Mouse (Mus musculus) hindbrain, embryonic 15.5 days (tissue): ENCODE measurements around the gene Gja1. TPM values are rescaled to one million over a fixed set of nuclear protein-coding genes. Genes with fewer than 3 reads are reported as not detected.
"Not testable (repeated sequence)": the region's sequence is repeated elsewhere in the genome, so short reads cannot be mapped to it uniquely, and the experiment has no call there.

Source experiments
- ATAC-seq: fragments of 200-750 bp; cut with Nextera tagmentation; 2 replicates; pipeline ENCODE4 v1.8.0; 2017; ENCODE audit warnings: low read depth, moderate number of reproducible peaks, moderate TSS enrichment; ENCODE audit not compliant: low FRiP score
- H3K27ac ChIP-seq: fragments of 300-500 bp; sonication (generic); replicated peaks from 2 replicates; pipeline ENCODE4 v1.5.1; 2015; ENCODE audit warnings: mild to moderate bottlenecking, inconsistent platforms
- H3K27me3 ChIP-seq: fragments of 300-500 bp; sonication (generic); 2 replicates; pipeline ENCODE4 v1.6.1; 2015; ENCODE audit warnings: control low read depth, inconsistent platforms
- H3K36me3 ChIP-seq: fragments of 300-500 bp; sonication (generic); 2 replicates; pipeline ENCODE4 v1.6.1; 2015; ENCODE audit warnings: control low read depth, inconsistent platforms
- H3K4me1 ChIP-seq: fragments of 300-500 bp; sonication (generic); replicated peaks from 2 replicates; pipeline ENCODE4 v1.6.1; 2015; ENCODE audit warnings: control low read depth, inconsistent platforms
- H3K4me2 ChIP-seq: fragments of 300-500 bp; sonication (generic); 2 replicates; pipeline ENCODE4 v1.6.1; 2015; ENCODE audit warnings: moderate library complexity, mild to moderate bottlenecking, inconsistent platforms
- H3K4me3 ChIP-seq: fragments of 300-500 bp; sonication (generic); 2 replicates; pipeline ENCODE4 v1.5.1; 2015; ENCODE audit warnings: mild to moderate bottlenecking, inconsistent platforms
- H3K9ac ChIP-seq: fragments of 300-500 bp; sonication (generic); 2 replicates; pipeline ENCODE4 v1.6.1; 2015; ENCODE audit warnings: inconsistent platforms
- H3K9me3 ChIP-seq: fragments of 300-500 bp; sonication (generic); 2 replicates; pipeline ENCODE4 v1.6.1; 2016; ENCODE audit warnings: control low read depth, inconsistent platforms
- WGBS: fragments of 180-500 bp; shearing (Covaris S2); methylation state at CpG from one replicate; pipeline ENCODE4 v1.1.7; 2015; 5-methylcytosine and 5-hydroxymethylcytosine counted together
- polyA plus RNA-seq: library from polyadenylated mRNA; unstranded; fragments of >200 nt; fragmentation: Nextera tagmentation; extraction: Ambion mirVana; gene quantifications from 2 replicates; pipeline ENCODE4 v1.2.1, GENCODE M21; 2015

Gene Gja1
- polyA plus RNA-seq, 1 experiment from 2014 or later: 103 TPM

DNA sequence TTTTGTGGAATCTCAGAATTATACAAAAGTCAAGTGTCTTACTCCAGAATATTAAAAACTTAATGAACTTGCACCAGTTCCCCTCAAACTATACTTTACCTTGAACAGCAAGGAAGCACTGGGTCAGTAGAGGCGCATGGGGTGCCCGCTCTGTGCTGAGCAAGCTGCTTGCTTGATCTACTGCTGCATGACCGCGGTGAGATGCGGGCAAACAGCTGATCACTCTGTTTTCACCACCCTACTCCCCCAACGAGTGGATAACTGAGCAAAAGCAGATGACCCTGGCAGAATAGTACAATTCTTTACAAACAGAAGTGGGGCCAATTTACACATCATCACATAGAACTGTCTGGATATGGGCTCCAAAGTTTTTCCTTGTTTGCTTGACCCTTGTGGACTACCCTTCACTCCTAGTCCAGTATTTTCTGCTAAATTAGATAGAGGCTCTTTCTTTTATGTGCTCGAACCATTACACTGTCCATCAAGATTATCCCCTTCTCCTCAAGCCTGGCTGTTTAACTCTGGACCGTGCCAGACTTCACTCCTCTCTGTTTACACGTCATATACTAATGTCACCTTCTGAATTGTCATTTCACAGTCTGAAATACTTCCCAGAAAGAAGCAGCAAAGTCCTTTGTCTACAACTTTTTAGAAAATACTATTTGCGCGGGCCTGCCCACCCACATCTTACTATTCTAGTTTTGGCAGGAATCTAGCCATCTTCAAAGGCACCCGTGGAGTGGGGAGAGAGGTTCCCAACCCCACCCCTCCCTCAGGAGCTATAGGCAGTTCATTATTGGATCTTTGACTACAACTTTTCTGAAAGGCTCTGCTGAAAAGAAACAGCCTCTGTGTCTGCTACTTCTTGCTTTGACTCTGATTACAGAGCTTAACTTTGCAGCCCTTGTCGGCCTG lies 8.3 kb downstream of the Gja1 start:
- WGBS: 78% methylated on average over 13 of the region's 13 CpGs
- Histone ChIP-seq H3K36me3 (0 out of 2 replicates have a peak, but pooled peaks cover 7% of the 10 kb centered on the region), H3K27ac (no peak overlapping the region), H3K4me2 (no peak overlapping the region), H3K4me1 (no peaks in the 10 kb centered on the region), H3K4me3 (no peak overlapping the region), H3K27me3 (no peaks in the 10 kb centered on the region), H3K9me3 (no peaks in the 10 kb centered on the region), H3K9ac (no peak overlapping the region)
- no peak; the same call in 1 of the 2 replicates for ATAC-seq

DNA sequence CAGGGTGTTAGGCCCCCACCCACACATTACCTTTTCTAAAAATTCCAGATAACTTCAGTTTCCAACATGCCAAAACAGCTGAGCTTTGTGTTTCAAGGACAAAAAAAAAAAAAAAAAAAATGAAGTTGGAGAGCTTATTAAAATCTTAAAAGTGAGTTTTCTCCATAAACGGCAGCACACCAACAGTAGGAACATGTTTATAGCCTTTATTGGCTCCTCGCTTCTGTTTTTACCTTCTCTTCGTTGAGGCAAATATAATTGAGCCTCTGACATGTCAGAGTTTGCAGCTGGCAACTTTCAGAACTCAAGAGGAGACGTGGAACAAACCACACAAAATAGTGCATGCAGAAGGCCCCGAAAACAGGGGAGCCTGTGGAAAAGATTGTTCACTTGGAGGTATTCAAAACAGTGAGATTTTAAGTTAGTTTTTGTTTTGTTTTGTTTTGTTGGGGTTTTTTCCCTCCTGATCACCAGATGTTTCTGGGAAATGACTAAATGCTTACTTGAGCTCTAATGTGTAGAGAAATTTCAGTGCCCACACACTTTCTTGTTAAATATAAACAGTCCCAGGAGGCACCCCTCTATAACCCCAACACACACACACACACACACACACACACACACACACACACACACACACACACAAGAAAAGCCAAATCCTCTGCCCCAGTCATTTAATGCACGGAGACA lies 16.1 kb downstream of the Gja1 start:
- Histone ChIP-seq H3K9ac (no peak overlapping the region), H3K36me3 (0 out of 2 replicates have a peak, but pooled peaks cover 3% of the 10 kb centered on the region), H3K4me2 (no peak overlapping the region), H3K4me3 (no peak overlapping the region), H3K9me3 (no peaks in the 10 kb centered on the region), H3K27me3 (no peaks in the 10 kb centered on the region), H3K27ac (no peak overlapping the region), H3K4me1 (no peaks in the 10 kb centered on the region)
- no peak for ATAC-seq
- WGBS: 82% methylated on average over 6 of the region's 6 CpGs

DNA sequence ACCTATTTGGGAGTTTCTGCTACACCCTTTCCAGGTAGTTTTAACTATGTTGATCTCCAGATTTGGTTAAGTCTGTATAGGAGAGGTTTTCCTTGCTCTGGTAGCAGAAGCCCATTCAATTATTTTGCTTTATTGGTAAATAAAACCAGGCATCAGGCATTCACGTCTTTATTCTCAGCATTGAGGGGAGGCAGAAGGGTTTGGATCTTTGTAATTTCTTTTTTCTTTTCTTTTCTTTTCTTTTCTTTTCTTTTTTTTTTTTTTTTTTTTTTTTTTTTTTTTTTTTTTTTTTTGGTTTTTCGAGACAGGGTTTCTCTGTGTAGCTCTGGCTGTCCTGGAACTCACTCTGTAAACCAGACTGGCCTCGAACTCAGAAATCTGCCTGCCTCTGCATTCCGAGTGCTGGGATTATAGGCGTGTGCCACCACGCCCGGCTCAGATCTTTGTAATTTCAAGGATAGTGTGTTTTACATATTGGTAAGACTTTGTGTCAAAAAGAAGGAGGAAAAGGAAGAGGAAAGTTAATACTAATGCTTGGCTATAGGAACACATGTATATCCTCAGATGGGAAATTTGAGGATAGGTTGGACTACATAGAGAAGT lies 16.8 kb downstream of the Gja1 start:
- WGBS: 97% methylated on average over 7 of the region's 7 CpGs

DNA sequence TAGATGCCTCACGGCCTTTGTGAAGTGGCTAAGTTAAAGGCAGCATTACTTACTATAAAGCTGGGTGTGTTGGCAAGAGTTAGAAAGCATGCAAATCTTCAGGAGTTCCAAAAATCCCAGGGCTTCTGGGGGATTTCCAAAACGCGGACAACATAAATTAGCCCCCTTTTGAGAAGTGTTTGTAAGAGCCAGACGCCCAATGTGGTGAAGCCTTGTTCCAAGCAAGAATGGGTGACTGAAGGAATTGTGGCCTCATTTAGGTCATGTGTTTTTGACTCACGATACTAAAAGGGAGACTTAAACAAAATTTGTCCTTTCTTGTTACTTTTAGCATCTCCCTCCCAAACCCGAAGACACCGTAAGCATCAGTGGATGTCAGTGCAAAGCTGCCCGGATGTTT lies 20.7 kb downstream of the Gja1 start:
- Histone ChIP-seq H3K27me3 (no peaks in the 10 kb centered on the region), H3K9me3 (no peaks in the 10 kb centered on the region), H3K36me3 (no peaks in the 10 kb centered on the region), H3K27ac (no peak overlapping the region), H3K4me1 (no peaks in the 10 kb centered on the region), H3K4me3 (no peak overlapping the region), H3K9ac (no peak overlapping the region), H3K4me2 (no peak overlapping the region)
- WGBS: 80% methylated on average over 8 of the region's 8 CpGs
- no peak for ATAC-seq

More for the DNA sequence above, 16.8 kb downstream of the Gja1 start:
- H3K9ac ChIP-seq, H3K4me3 ChIP-seq, H3K4me1 ChIP-seq, H3K36me3 ChIP-seq, ATAC-seq, H3K27me3 ChIP-seq, H3K27ac ChIP-seq, H3K4me2 ChIP-seq, H3K9me3 ChIP-seq: not testable (repeated sequence)

DNA sequence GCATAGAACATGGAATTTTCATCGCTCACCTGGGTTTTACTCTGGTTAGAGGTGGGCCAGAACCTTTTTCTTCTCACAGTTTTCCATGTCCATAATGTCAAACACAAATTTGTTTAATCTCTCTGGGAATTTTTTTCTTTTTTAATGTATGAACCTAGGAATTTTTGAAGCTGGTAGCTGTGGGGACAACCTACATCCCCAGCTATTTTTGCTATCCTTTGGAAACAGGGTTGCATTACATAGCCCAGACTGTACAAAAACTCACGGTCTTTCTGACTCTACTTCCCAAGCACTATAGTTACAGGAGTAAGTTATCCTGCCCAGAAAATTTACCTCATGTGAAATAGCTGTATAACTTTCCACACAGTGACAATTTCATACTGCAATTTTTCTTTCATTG lies 21.2 kb downstream of the Gja1 start:
- 95% methylated on average over 2 of the region's 2 CpGs for WGBS
- ATAC-seq: no peak
- Histone ChIP-seq H3K27me3 (no peaks in the 10 kb centered on the region), H3K27ac (no peak overlapping the region), H3K9ac (no peak overlapping the region), H3K4me2 (no peak overlapping the region), H3K9me3 (no peaks in the 10 kb centered on the region), H3K36me3 (no peaks in the 10 kb centered on the region), H3K4me1 (no peaks in the 10 kb centered on the region), H3K4me3 (no peak overlapping the region)

DNA sequence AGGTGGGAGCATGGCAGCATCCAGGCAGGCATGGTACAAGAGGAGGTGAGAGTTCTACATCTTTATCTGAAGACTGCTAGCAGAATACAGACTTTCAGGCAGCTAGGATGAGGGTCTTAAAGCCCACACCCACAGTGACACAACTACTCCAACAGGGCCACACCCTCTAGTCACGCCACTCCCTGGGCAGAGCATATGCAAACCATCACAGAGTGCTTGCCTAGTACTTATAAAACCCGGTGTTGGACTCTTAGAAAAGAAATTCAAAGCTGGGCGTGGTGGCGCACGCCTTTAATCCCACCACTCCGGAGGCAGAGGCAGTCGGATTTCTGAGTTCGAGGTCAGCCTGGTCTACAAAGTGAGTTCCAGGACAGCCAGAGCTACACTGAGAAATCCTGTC lies 24.3 kb downstream of the Gja1 start:
- H3K4me3 ChIP-seq, H3K36me3 ChIP-seq, H3K27me3 ChIP-seq, H3K27ac ChIP-seq, H3K4me1 ChIP-seq, H3K9me3 ChIP-seq, H3K9ac ChIP-seq, H3K4me2 ChIP-seq, ATAC-seq: not testable (repeated sequence)
- WGBS: 95% methylated on average over 8 of the region's 8 CpGs

DNA sequence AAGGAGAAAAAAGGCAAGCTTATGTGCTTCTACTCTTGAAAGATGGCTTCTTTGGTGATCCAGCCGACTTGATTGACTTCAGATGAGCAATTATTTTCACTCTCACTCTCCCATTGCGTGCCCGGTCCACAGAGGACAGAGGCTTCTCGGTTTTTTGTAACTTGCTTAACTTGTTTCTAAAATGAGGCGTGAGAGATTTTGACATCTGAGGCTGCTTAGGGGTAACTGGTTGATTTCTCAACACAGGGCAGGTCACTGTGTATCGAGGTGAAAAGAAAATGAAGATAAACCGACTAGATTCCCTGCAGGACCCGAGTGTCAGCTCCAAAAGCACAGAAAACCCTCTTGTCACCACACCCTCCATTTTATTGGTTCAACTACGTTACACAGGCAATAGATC lies 28.8 kb downstream of the Gja1 start:
- no peak overlapping the region for H3K27ac ChIP-seq
- WGBS: 93% methylated on average over 9 of the region's 9 CpGs
- no peaks in the 10 kb centered on the region for H3K36me3 ChIP-seq
- H3K4me2 ChIP-seq: no peak overlapping the region
- H3K4me3 ChIP-seq: no peak overlapping the region
- ATAC-seq: no peak
- H3K9ac ChIP-seq: no peak overlapping the region
- no peaks in the 10 kb centered on the region for H3K9me3 ChIP-seq
- H3K4me1 ChIP-seq: no peaks in the 10 kb centered on the region
- H3K27me3 ChIP-seq: no peaks in the 10 kb centered on the region

DNA sequence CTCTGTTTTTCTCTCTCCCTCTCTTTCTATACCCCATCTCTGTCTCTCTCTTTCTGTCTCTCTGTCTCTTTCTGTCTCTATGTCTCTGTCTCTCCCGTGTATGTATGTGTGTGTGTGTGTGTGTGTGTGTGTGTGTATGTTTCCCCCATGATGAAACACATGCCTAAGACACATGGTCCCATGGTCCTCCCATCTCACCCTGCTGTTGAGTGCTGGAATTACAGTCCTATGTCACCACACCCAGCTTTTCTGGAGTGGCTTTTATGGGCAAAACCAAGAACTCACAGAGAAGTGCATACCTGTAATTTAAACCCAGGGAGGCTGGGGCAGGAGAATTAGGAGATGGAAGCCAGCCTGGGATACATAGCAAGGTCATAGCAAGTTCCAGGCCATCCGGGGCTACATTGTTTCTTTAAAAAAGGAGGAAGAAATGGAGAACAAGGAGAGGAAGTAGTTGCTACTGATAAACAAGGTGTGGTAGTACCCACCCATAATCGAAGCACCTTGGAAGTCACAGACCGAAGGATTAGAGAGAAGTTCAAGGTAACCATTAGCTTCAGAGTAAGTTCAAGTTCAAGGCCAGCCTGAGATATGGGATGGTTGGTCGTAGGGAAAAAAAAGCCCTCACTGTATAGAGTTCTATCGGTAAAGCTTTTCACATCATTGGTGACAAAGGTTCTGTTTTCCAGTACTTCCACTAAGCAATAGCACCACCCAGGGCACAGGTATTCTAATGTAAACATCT lies 29.4 kb downstream of the Gja1 start:
- Histone ChIP-seq H3K27me3 (no peaks in the 10 kb centered on the region), H3K4me2 (no peak overlapping the region), H3K4me3 (no peak overlapping the region), H3K27ac (no peak overlapping the region), H3K4me1 (no peaks in the 10 kb centered on the region), H3K9me3 (no peaks in the 10 kb centered on the region), H3K36me3 (no peaks in the 10 kb centered on the region), H3K9ac (no peak overlapping the region)
- 93% methylated on average over 6 of the region's 6 CpGs for WGBS
- no peak for ATAC-seq

DNA sequence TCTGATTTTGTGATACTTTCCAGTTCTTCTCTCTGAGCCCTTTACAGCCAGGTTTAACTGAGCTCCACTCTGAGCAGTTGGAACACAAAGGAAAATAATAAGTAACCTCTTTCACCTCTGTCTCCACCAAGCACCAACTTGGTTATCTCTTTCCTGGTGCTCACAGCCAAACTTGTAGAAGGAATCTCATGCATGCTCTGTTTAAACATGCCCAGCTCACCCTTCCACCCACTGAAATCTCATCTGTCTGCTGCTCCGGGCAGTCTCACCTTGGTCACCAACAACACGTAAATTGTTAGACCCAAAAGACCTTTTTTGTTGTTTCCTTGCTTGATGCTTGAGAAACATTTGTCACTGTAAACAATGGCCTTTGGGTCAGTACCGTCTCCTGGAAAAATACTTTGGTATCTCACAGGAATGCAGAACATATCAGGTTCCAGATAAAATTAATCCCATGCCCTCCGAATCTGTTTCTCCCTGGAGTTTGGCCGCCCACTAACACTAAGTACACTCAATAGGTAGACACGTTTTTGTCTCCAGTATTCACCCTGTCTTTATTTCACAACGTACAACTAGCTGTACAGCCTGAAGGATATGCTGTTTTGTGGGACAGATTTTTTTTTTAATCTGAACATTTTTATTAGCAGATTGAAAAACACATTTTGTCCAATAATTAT lies 38.9 kb downstream of the Gja1 start:
- Histone ChIP-seq H3K4me1 (no peaks in the 10 kb centered on the region), H3K4me2 (no peak overlapping the region), H3K4me3 (no peak overlapping the region), H3K36me3 (no peaks in the 10 kb centered on the region), H3K9me3 (no peaks in the 10 kb centered on the region), H3K27me3 (no peaks in the 10 kb centered on the region), H3K9ac (no peak overlapping the region), H3K27ac (no peak overlapping the region)
- WGBS: 81% methylated on average over 7 of the region's 7 CpGs
- ATAC-seq: no peak

DNA sequence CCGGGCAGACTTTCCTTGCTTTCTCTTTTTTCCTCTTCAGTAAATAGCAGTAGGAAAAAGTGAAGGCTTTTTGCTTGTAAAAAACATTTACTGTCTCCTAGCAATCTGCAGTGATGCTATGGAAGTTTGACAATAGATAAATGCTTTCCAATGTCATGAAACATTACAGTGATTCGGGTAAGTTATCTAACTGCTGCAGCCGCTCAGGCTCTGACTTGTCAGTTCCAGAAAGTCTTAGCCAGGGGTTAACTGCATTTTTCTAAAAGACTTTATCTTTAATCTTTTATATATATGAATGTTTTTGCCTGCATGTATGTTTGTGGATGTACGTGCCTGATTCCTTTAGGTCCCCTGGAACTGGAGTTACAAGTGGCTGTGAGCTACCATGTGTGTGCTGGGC lies 45.4 kb downstream of the Gja1 start:
- Histone ChIP-seq H3K4me3 (no peak overlapping the region), H3K27me3 (no peaks in the 10 kb centered on the region), H3K9ac (no peak overlapping the region), H3K36me3 (no peaks in the 10 kb centered on the region), H3K4me1 (no peaks in the 10 kb centered on the region), H3K27ac (no peak overlapping the region), H3K4me2 (no peak overlapping the region), H3K9me3 (no peaks in the 10 kb centered on the region)
- 76% methylated on average over 4 of the region's 4 CpGs for WGBS
- ATAC-seq: no peak

DNA sequence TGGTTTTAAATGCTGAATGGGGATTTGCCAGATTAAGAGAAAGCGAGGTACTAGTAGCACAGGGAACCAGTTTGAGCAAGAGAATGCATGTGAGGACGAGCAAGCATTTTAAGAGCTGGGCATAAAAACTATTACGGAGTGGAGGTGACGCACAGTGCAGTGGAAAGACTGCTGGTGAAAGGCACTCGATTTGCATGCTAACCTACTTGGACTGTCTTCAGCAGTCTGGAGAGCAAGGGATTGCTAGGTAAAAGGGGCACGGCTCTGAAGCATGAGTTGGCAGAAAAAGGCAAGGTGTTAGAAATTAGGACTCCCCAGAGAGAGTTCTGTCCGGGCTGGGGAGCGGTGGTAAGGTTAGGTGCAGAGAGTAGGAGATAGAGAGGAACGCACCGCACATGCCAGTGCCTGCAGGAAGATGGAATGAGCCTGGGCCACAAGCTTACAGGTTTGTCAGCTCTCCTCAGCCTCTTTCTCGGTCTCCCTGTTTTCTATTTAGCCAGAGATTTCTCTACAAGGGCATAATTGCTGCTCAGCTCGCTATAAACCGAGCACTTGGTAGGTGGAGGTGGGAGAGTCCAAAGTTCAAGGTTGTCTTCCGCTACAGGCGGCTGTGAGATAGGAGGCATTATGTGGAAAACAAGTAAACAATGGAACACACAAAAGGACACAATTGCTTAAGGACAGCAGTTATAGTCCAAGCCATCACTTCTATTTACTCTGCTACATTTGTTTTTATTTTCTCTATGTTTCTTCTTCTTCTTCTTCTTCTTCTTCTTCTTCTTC lies 48.1 kb downstream of the Gja1 start:
- ATAC-seq: no peak
- Histone ChIP-seq H3K27ac (no peak overlapping the region), H3K9ac (no peak overlapping the region), H3K27me3 (no peaks in the 10 kb centered on the region), H3K4me2 (no peak overlapping the region), H3K9me3 (no peaks in the 10 kb centered on the region), H3K4me3 (no peak overlapping the region), H3K36me3 (no peaks in the 10 kb centered on the region), H3K4me1 (no peaks in the 10 kb centered on the region)
- WGBS: 90% methylated on average over 15 of the region's 15 CpGs
